8 mouse cellular contexts compared by ENCODE assay signal in genomic region chr1:178187810-178188209, GRCm38 (mm10). TPM values are rescaled to one million over a fixed set of nuclear protein-coding genes. Genes with fewer than 3 reads are reported as not detected.
A peak's percentile ranks its signal among the peaks of the same experiment; 100 is the strongest.
DNase-seq lines count a peak whose midpoint lies in the region; ATAC-seq lines count a peak whose summit lies in the region.
"Not testable (repeated sequence)": the region's sequence is repeated elsewhere in the genome, so short reads cannot be mapped to it uniquely, and the experiment has no call there.

No protein-coding gene starts in this region.

- peak overlapping the region; percentile 89 to 98 for H3K4me3 ChIP-seq in ES-E14 (ENCODE audit: insufficient read depth in 1 of 2, low read depth in 1 of 2, low read length in 2 of 2, poor library complexity in 1 of 2, severe bottlenecking in 1 of 2)
- peak overlapping the region; percentile 67 for H3K4me3 ChIP-seq in forebrain, embryonic 16.5 days (replicated peaks; ENCODE audit: low read length)
- peak overlapping the region; percentile 64 for H3K4me3 ChIP-seq in hindbrain, embryonic 14.5 days (replicated peaks; ENCODE audit: low read length)
- H3K4me3 ChIP-seq in limb, embryonic 10.5 days, result peak overlapping the region; percentile 60
- peak overlapping the region; percentile 55 for H3K4me3 ChIP-seq in neural tube, embryonic 11.5 days (ENCODE audit: low read depth, low read length)

- ATAC-seq in forebrain, embryonic 16.5 days, result not testable (repeated sequence)
- peak; percentile 67 for ATAC-seq in hindbrain, embryonic 14.5 days (ENCODE audit: low FRiP score)
- ATAC-seq in neural tube, embryonic 11.5 days (ENCODE audit: insufficient read depth, low FRiP score, low TSS enrichment), result peak; percentile 81

- peak; percentile 30 for DNase-seq in ES-E14 (ENCODE audit: low read depth, low spot score)
- peak; percentile 77 for DNase-seq in embryo, embryonic 11 days
- not testable (repeated sequence) for DNase-seq in hindbrain, embryonic 14.5 days (ENCODE audit: low spot score)
- peak; percentile 76 for DNase-seq in limb, embryonic 10.5 days (ENCODE audit: low spot score)
- peak; percentile 79 for DNase-seq in lung, postnatal 10 days
- DNase-seq in neural tube, embryonic 11.5 days (ENCODE audit: low spot score), result peak; percentile 74
- peak; percentile 80 for DNase-seq in thymus, postnatal 0 days (ENCODE audit: low spot score)

- H3K4me1 ChIP-seq in ES-E14 (ENCODE audit: control insufficient read depth in 2 of 2, insufficient read depth in 2 of 2, low read length in 2 of 2, poor library complexity in 1 of 2); forebrain, embryonic 16.5 days (replicated peaks; ENCODE audit: control insufficient read depth, insufficient read depth, low read length); hindbrain, embryonic 14.5 days (replicated peaks; ENCODE audit: control insufficient read depth, insufficient read depth, low read length); neural tube, embryonic 11.5 days (ENCODE audit: control insufficient read depth, insufficient read depth, low read length): not testable (repeated sequence)
- H3K4me1 ChIP-seq in limb, embryonic 10.5 days, result peaks cover 13% of the 10 kb centered on the region

- peak overlapping the region; percentile 78; the same call in 1 of the 2 replicates for H3K27ac ChIP-seq in ES-E14 (ENCODE audit: insufficient read depth, low read depth, low read length, poor library complexity, severe bottlenecking)
- H3K27ac ChIP-seq in forebrain, embryonic 16.5 days (ENCODE audit: low read length); neural tube, embryonic 11.5 days (ENCODE audit: low read depth, low read length): not testable (repeated sequence)
- H3K27ac ChIP-seq in hindbrain, embryonic 14.5 days, result peak overlapping the region; percentile 81
- H3K27ac ChIP-seq in limb, embryonic 10.5 days, result peak overlapping the region; percentile 78; the same call in 1 of the 2 replicates

- WGBS in forebrain, embryonic 16.5 days, result under 1% methylated on average over 25 of the region's 38 CpGs
- under 1% methylated on average over 24 of the region's 38 CpGs for WGBS in hindbrain, embryonic 14.5 days
- WGBS in limb, embryonic 10.5 days, result 1% methylated on average over 25 of the region's 38 CpGs
- 3% methylated on average over 7 of the region's 38 CpGs for WGBS in neural tube, embryonic 11.5 days

- H3K9me3 ChIP-seq in ES-E14 (ENCODE audit: control insufficient read depth, insufficient read depth, low read depth, low read length); forebrain, embryonic 16.5 days (ENCODE audit: control insufficient read depth, low read length); hindbrain, embryonic 14.5 days (ENCODE audit: control insufficient read depth, low read length); limb, embryonic 10.5 days (replicated peaks); neural tube, embryonic 11.5 days (ENCODE audit: control insufficient read depth, low read length): not testable (repeated sequence)

- not testable (repeated sequence) for H3K36me3 ChIP-seq in ES-E14 (ENCODE audit: control insufficient read depth, insufficient read depth, low read length, poor library complexity, severe bottlenecking); forebrain, embryonic 16.5 days (ENCODE audit: control insufficient read depth, insufficient read depth); hindbrain, embryonic 14.5 days (replicated peaks; ENCODE audit: control insufficient read depth, insufficient read depth); limb, embryonic 10.5 days; neural tube, embryonic 11.5 days (ENCODE audit: control insufficient read depth, insufficient read depth, low read length)

- not testable (repeated sequence) for H3K27me3 ChIP-seq in forebrain, embryonic 16.5 days (replicated peaks; ENCODE audit: control insufficient read depth, insufficient read depth, low read length); hindbrain, embryonic 14.5 days (ENCODE audit: control insufficient read depth, insufficient read depth, low read length); limb, embryonic 10.5 days (ENCODE audit: low read depth, poor library complexity, severe bottlenecking); neural tube, embryonic 11.5 days (ENCODE audit: control insufficient read depth, insufficient read depth, low read length)

- H3K9ac ChIP-seq in ES-E14 (ENCODE audit: insufficient read depth, low read depth, low read length, poor library complexity, severe bottlenecking), result peak overlapping the region; percentile 90
- H3K9ac ChIP-seq in forebrain, embryonic 16.5 days (replicated peaks; ENCODE audit: low read depth, low read length), result peak overlapping the region; percentile 64
- H3K9ac ChIP-seq in hindbrain, embryonic 14.5 days, result peak overlapping the region; percentile 69
- H3K9ac ChIP-seq in neural tube, embryonic 11.5 days (ENCODE audit: low read length), result peak overlapping the region; percentile 52

- H3K4me2 ChIP-seq in forebrain, embryonic 16.5 days (ENCODE audit: low read length), result peak overlapping the region; percentile 43
- H3K4me2 ChIP-seq in hindbrain, embryonic 14.5 days (replicated peaks), result peak overlapping the region; percentile 43
- H3K4me2 ChIP-seq in neural tube, embryonic 11.5 days (ENCODE audit: low read depth), result peak overlapping the region; percentile 40

- in situ Hi-C loops in ES-E14 (cut with MboI; ENCODE audit: low sequenced_read_pairs in 2 of 2, unreplicated experiment in 2 of 2), result loop anchor here (10.0 kb wide), 1 partner anchor 203 kb away; the partner anchor contains the start of gene Catspere2 (in 2 of the 2)

RNA-seq across cellular contexts. Expression of gene Desi2, which starts 0.6 kb away (rescaled TPM):
- total RNA-seq in ES-E14 (2012; rRNA removed), result 11.8 and 11.9 TPM in 2 replicates
- polyA plus RNA-seq in forebrain, embryonic 16.5 days (2015; fragmentation: Nextera tagmentation; extraction: Ambion mirVana), result 17.7 and 19.9 TPM in 2 replicates
- 22.5 and 22.6 TPM in 2 replicates for polyA plus RNA-seq in hindbrain, embryonic 14.5 days (2014; fragmentation: Nextera tagmentation; extraction: Ambion mirVana)
- polyA plus RNA-seq in limb, embryonic 10.5 days (2016; fragmentation: Nextera tagmentation; extraction: Ambion mirVana), result 14.2 and 14.5 TPM in 2 replicates
- polyA plus RNA-seq in neural tube, embryonic 11.5 days (2014; fragmentation: Nextera tagmentation; extraction: Ambion mirVana), result 17.8 and 18.0 TPM in 2 replicates
- 20.6 and 29.1 TPM in 2 replicates for polyA plus RNA-seq in thymus, postnatal 0 days (2015; fragmentation: Nextera tagmentation; extraction: Ambion mirVana)
